Mouse (Mus musculus): ENCODE data around the gene Rpl12.

Rpl12 gene

DNA sequence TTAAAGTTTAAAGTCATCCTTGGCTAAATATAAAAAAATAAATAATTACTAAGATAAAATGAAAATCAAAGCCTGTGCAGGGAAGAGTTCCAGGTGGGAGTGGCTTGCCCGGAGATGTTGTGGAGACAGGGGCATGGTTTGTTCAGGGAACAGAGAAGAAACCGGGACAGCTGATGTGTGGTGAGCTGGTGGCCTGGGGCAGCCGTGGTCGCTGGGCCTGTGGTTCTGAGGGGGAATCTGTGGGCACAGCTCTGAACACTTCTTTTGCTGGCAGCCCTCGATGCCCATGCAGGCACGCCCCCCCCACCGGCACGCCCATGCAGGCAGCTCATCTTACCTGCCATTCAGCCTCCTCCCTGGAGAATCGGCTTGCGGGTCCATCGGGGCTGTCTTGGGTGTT, 13.9 kb upstream of the Rpl12 start:
- DNase-seq = no peak

DNA sequence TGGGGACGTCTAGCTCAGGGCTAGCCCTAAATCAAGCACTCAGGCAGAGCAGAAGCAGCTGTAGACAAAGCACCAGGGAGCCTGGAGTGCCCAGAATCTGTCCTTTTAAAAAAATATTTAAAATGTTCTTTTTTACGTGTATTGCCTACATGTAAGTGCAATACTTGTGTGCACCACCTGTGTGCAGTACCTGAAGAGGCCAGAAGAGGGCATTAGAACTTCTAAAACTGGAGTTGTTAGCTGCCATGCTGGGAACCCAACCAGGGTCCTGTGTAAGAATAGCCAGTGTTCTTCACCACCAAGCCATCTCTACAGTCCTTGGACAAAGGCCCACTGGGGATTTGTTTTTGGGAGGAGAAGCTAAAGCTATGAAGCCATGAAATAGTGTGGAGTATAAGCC, 6.8 kb upstream of the Rpl12 start:
- no peak for DNase-seq

DNA sequence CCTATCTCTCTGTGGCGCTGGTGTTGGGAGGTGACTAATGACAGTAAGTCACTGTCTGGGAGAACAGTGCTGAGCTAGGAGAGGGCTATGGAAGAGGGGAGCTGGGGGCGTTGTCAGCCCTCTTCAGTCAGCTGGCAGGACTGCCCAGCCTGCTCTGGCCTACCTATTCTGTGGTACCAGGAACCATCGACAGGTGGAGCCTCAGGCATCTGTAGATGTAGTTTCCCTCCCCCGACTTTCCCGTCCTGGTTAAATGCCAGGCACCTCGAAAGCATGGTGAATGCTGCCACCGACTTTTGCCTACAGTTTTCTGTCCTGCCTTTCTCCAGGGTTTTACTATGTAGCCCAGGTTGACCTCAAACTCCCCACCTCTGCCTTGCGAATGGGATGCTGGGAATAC, 4.0 kb upstream of the Rpl12 start:
- DNase-seq = no peak

DNA sequence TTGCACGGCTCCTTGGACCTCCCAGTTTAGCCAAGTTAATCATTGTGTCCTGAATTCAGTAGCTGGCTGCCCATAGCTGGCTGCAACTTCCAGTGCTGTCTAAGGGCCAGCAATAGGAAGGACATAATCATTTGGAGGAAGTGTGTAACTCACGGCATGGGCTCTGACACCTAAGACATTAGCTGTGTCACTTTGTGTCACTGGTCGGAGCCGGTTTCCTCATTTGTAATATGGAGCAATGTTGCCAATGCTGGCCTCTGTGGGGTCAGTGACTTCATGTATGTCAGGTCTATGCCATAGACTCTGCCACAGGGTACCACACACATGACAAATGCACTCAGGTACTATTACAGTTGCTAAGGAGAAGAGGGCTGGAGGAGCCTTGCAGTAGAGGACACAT, 1.1 kb upstream of the Rpl12 start:
- no peak for DNase-seq

DNA sequence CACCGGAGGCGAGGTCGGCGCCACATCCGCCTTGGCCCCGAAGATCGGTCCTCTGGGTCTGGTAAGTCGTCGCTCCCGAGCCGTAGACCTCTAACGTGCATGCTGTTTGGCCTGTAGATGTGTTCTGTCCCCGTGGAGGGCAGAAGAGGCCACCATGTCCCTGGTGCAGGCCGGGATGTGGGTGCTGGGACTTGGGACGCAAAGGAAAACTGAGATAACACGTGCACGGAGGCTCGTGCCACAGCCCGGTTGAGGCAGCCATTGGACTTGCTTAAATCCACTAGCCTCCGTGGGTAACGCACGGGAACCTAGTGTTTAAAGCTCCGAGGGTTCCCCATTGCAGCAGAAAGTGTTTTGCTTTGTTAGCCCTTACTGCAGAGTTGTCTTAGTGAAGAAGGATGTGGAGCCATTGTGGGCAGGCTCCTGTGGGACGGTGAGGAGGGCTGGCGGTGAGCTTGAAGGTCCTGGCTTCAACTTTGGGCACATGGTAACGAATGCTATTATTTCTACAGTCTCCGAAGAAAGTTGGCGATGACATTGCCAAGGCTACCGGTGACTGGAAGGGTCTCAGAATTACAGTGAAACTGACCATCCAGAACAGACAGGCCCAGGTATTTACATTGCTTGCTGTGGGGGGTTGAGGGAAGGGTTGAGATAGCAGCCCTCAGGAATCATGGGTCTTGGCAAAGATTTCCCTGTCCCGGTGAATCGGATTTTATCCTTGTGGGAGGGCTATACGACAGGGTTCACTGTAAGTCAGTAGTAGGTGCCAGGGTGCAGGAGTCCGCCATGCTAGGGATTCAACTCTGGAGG, 909 bp downstream of the Rpl12 start:
- DNase-seq = peak; percentile 48

DNA sequence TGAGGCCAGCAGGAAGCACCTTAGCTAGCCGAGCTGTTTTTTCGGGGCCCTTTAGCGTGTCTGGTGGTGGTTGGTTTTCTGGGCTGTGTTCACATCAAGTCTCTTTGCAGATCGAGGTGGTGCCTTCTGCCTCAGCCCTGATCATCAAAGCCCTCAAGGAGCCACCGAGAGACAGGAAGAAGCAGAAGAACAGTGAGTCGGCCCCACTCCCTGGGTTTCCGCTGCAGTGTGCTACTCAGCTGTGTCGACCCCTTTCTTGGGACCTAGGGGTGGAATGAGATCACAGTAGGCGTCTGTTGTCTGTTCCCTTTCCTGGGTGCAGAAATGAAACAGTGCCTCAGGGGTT, 1.5 kb downstream of the Rpl12 start:
- DNase-seq = no peak

DNA sequence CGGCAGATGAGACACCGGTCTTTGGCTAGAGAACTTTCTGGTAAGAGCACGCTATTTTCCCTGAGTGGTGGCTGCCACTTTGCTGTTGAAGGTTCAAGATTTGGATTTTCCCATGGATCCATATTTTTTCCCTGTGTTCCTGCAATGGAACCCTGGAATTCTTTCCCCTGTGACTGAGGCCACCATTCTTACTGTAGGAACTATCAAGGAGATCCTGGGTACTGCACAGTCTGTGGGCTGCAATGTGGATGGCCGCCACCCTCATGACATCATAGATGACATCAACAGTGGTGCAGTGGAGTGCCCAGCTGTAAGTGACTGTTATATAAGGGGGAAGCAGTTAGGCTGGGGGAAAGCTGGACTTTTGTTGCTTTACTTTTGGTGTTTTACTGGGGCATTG, 2.2 kb downstream of the Rpl12 start:
- DNase-seq = no peak

DNA sequence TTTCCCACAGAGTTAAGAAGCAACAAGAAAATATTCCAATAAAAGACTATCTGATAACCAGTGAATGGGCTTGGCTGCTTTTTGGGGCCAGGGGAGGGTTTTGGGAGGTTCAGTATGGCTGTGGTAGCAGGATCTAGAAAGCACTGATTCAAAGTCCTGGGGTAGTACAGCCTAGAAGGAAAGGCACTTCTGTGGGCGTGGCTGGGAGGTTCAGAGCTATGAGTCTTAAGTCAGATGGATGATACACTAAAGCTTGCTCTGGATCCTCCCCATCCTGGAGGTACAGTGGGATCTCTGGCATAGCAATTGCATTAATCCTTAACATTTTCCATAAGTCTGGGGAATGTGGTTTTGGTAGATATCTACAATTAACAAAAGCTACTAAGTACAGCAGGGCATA, 2.6 kb downstream of the Rpl12 start:
- no peak for DNase-seq

DNA sequence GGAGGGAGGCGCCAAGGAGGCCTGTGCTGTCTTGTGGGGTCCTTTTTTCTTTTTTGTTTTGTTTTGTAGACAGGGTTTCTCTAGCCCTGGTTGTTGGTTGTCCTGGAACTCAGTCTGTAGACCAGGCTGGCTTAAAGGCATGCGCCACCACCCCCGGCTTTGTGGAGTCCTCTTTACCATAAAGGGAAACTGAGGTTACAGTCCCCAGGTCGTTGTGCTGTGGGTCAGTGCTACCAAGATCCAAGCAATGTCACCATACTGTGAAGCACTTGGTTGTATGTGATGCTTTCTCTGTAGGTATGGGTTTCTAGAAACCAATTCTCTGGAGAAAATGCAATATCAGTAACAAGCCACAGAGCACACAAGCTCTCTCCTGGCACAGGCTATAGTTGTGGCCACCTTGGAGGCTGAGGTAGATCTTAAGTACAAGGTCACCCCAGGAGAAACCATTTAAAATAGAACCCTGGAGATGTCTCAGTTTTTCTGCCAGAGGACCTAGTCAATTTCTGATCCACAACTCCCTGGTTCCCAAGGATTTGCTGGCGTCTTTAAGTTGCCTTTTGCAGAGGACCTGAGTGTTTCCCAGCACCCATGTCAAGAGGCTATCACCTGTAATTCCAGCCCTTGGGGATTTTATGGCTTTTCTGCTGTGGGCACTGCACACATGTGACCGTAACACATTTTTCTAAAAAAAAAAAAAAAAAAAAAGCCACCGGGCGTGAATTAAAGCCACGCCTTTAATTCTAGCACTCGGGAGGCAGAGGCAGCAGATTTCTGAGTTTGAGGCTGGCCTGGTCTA, 3.5 kb downstream of the Rpl12 start:
- DNase-seq = no peak

DNA sequence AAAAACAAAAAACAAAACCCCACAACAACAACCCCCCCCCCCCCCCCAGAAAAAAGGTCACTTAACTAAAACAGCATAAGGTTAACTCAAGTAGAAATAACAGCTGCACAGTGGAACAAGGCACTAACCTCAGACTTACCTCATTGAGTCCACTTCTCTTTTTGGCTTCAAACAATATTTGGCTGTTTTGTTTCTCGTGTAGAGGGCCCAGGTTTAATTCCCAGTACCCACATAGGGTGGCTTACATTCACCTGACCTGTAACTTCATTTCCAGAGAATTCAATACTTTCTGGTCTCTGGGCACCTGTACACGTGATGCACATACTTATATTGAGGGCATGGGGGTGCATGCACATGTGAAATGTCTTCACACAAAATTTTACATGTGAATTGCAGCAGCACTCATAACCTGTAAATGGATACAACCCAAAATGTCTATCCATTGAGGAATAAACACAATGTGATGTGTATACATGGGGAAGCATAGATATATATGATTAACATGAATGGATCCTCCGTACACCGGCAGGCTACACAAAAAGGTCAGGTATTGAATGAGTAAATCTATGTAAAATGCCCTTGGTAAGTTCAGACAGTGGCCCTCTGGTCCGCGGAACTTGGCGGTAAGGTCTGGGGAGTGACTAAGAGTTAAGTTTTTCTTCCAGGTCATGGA, 4.3 kb downstream of the Rpl12 start:
- no peak for DNase-seq

DNA sequence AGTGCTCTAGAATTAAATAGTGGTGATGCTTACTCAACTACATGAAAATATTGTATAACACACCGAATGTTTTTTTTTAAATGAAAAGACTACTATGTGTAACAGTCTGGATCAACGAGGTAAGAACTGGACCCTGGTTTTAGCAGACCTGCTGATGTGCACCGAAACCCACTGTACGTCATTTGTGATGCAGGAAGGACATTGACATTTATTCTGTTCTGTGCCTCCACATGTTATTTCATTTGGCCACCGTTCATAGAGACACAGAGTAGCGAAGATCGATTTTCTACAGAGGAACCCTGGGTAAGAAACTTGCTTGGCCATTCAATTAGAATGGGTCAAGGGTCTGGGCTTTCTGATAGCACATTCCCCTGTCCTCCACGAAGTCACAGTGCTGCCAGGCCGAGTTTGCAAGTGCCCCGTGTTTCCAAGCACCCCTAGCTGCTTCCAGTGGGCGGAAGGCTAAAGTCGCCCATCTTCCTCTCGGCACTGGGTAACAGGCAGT, 4.9 kb downstream of the Rpl12 start:
- DNase-seq = no peak

DNA sequence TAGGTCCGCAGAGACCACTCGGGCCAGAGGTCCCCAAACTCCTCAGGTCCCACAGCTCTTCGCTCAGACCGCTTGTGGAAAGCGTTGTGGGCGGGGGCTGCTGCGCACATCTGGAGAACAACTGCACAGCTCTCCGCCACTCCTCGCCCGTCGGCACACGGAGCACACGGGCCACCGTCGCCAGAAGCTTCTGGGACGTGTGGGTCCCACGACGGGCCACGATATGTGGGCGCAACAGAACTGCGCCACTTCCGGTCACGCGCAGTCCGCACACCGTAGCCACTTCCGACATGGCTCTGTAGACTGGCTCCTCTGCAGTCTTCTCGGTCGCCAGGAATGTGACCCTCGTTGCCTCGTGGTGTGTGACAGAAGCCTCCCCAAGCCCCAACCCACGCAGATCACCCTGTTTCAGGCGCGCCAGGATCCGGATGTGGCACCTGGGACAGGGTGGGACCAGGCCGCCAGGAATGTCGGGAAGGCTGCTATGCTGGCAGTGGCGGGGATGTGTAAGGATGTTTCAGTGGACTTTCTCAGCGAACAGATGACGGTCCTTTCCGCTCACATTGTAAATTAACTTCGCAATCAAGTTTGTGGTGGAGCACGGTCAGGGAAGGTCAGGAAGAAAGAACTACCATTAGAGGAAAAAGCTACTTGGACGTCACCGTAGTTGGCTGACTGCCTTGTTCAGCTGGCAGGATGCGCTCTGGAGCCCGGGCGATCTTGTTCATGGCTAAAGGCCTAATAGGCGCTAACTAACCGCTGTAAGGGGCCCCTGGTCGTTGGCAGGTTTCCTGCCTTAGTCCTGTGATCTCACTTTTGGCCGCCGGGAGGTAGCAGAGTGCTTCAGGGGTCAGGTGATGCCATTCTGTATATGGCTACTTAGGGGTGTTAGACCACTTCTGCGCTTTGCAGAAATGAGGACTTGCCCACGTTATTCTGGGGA, 5.6 kb downstream of the Rpl12 start:
- peak; percentile 94 for DNase-seq

DNA sequence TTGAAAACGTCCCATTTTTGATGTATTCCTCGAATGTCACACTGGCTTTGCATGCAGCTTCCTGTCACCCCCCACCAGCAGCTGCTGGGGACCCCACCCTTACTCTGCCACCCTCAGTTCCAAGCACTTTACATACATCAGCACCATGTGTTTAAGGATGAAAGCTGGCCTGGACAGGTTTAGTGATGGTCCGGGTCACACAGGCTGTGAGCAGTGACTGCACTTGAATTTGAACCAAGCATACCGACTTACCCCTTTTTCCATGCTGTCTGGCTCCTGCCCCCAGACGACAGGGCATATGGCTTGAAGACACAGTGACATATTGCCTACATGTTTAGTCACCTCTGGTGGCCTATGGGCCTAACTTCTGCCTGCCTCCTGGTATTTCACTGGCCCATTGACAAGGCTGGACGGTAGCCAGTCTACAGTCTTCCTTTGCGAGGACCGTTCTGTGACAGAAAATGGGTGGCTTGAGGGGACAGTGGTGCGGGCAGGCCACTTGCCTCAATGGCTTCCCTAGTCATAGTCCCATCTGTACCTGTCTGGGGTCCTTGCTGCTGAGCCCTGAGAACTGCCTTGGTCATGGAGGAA, 6.8 kb downstream of the Rpl12 start:
- DNase-seq = no peak

DNA sequence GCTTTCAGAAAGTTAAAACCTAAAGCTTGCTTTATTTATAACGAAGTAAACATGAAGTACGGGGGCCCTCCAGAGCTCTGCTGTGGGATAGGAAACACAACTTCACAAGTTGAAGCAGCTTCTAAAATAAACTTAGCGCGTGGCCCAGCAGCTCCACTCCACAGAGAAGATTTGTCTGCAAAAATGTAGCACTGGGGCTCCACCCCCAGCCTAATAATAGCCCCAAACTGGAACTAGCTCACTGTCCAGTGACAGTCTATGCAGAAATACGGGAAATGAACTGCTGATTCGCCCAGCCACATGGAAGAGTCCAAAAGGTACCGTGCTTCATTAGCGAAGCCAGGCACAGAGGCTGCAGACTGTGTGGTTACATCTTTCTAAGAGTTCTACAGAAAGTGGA, 8.0 kb downstream of the Rpl12 start:
- DNase-seq = no peak

DNA sequence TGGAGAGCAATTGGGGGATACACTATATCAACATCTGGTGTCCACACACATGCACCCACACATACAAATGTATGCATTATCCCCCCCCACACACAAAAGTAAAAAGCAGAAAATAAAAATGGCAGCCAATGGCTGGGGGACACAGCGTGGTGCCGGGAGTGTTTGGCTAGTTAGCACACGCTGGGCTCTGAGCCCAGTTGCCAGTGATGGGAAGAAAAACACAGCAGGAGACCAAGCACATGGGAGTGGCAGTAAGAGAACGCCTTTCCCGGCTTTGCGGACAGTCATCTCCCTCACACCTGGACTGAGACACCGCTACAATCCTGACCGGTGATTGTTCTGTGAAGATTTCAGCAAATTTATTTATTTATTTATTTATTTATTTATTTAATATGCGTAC, 9.9 kb downstream of the Rpl12 start:
- DNase-seq = no peak

DNA sequence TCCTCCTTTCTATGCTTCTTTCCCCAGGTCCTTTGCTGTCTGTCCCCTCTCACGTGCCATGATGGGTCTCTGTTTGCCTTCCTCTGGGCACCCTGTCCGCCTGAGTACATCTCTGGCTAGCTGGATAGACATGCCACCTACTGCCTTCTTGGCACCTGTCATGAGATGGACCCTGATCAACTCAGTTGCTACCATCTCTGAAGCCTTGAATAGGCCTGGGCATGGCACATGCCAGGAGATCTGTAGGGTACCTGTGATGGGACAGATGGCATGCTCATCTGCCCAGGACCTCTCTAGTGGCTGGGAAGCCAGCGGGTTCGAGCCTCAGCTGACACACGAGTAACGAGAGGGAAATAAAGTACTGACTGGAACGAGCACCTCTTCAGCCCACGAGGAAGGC, 12.9 kb downstream of the Rpl12 start:
- DNase-seq = no peak

DNA sequence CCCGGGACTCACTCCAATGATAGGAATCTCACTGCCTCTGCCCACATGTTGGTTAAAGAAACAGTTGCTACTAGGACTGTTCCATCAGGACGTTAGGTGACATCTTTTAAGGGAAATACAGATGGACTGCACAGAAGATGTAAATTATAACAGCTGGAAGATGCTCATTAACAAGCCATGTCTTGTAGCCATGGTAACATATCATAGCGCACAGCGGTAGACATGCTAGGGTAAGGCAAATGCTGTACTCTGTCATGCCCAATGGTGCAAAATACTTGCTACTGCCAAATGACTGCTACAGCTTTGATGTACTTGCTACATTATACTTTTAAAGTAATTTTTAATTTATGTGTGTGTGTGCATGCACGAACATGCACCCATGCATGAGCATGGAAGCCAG, 15.8 kb downstream of the Rpl12 start:
- no peak for DNase-seq

DNA sequence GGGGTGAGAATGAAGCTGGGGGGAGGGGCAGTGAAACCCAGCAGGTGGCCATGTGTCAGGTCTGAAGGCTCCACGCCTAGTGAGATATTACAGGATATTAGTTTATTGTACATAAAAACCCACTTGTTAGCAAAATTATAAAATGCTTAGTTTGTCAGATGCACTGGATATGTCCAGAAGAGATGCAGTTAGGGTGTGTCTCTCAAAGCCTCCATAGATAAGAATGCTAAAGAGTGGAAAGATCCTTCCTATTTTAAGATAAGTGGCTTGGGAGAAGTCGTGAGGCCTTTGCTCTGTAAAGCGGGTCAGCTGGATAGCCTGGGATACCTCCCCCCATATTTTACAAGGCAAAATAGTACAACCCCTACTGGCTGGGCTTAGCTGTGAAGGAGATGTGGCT, 17.3 kb downstream of the Rpl12 start:
- no peak for DNase-seq

DNA sequence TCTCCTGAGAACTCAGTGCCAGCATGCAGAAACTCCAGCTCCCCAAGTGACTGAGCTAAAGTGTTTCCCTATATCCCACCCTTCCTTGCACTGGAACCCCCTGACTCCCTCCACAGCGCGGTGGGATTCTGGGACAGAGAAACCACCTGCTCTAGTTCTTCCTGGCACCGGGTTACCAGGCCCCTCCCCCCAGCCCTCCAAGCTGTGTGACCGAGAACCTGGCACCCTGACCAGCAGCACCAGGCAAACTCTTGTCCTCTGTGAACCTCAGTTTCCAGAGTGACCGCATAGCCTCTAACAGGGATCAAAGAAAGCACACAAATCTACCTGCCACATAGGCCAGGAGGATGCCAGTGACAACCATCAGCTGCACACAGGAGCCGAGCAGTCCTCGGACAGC, 18.3 kb downstream of the Rpl12 start:
- DNase-seq = no peak

DNA sequence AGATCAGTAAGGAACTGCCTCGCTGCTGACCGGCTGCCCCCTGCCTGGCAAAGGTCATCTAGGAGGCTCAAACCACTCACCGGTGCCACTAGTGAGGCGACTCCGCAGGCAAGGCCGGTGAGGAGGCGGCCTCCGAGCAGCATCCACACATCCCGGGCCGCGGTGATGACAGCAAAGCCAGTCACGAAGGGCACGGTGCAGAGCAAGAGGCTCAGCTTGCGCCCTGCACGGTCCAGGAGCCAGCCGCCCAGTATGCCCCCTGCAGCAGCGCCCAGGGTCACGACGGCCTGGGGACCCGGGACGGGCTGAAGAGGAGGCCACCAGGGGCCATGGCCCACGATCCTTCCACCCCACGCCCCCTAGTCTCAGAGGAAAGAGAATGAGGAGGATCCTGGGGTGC, 19.9 kb downstream of the Rpl12 start:
- DNase-seq = no peak

DNA sequence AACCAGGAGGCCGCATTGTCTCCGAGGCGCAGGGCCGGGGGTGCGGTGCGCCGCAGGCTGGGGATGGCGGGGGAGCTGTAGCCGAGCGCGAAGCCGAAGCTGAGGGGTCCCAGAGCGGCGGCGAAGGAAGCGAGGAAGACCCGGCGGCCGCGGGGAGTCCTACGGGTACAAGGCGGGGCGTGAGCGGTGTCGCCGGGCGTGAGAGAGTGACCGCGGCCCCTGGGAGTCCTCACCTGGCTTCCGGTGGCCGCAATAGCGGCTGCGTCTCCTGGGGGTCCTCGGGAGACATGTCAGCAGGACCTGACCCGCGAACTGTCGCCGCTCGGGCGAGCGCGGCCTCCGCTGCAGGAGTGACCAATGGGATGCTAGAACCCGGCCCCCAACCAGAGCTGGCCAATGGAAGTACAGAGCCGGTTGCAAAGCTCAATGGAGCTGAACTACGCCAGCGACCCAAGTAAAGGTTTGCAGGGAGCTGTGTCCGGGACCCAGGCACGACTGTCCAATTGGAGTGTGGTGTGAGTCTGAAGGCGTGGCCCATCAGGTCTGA, 20.4 kb downstream of the Rpl12 start, which contains the start of gene Slc2a8:
TSS of gene Slc2a8 (minus strand) at position 359 of the 547 bp plus-strand sequence.
- peak; percentile 98 for DNase-seq

DNA sequence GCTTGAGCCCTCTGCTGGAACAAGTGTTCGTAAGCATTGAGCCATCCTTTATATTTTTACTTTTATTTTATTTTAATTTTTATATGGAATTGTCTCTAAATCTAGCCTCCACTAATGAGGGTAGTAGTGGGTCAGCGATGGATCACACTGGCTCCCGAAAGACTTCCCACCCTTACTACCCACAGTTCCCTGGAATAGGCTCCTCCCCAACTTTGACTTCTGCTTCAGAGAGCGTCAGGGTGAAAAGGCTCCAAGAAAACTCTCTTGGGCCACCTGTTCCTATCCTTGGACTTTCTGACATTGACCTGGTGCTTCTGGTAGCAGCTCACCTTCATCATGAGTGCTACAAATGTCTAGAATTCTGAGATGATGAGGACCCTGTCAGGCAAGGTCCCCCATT, 21.3 kb downstream of the Rpl12 start:
- DNase-seq = peak; percentile 52
